Mouse (Mus musculus) neural tube, embryonic 11.5 days (tissue): ENCODE results near the gene Alpk3. TPM values are rescaled to one million over a fixed set of nuclear protein-coding genes. Genes with fewer than 3 reads are reported as not detected.

Source experiments
- ATAC-seq: fragments of 200-750 bp; cut with Nextera tagmentation; 2 replicates; pipeline ENCODE4 v1.8.0; 2017; ENCODE audit warnings: moderate number of reproducible peaks, mild to moderate bottlenecking, moderate TSS enrichment, moderate library complexity; ENCODE audit not compliant: insufficient read depth, low FRiP score, low TSS enrichment
- DNase-seq: peaks from one replicate; pipeline ENCODE4 v3.0.0-alpha.2; 2015; ENCODE audit warnings: low spot score
- H3K27ac ChIP-seq: fragments of 300-500 bp; sonication (generic); 2 replicates; pipeline ENCODE4 v1.5.1; 2014; ENCODE audit warnings: low read depth, mild to moderate bottlenecking, low read length
- H3K27me3 ChIP-seq: fragments of 300-500 bp; sonication (generic); 2 replicates; pipeline ENCODE4 v1.6.1; 2014; ENCODE audit warnings: mild to moderate bottlenecking, low read length, mixed read lengths; ENCODE audit not compliant: control insufficient read depth, insufficient read depth
- H3K36me3 ChIP-seq: fragments of 300-500 bp; sonication (generic); 2 replicates; pipeline ENCODE4 v1.6.1; 2014; ENCODE audit warnings: mild to moderate bottlenecking, low read length, moderate library complexity, mixed read lengths; ENCODE audit not compliant: control insufficient read depth, insufficient read depth
- H3K4me1 ChIP-seq: fragments of 300-500 bp; sonication (generic); 2 replicates; pipeline ENCODE4 v1.6.1; 2014; ENCODE audit warnings: low read length, mixed read lengths; ENCODE audit not compliant: control insufficient read depth, insufficient read depth
- H3K4me2 ChIP-seq: fragments of 300-500 bp; sonication (generic); 2 replicates; pipeline ENCODE4 v1.6.1; 2014; ENCODE audit warnings: low read depth, mild to moderate bottlenecking, moderate library complexity
- H3K4me3 ChIP-seq: fragments of 300-500 bp; sonication (generic); 2 replicates; pipeline ENCODE4 v1.5.1; 2014; ENCODE audit warnings: low read depth, low read length
- H3K9ac ChIP-seq: fragments of 300-500 bp; sonication (generic); 2 replicates; pipeline ENCODE4 v1.6.1; 2014; ENCODE audit warnings: mild to moderate bottlenecking, low read length
- H3K9me3 ChIP-seq: fragments of 300-500 bp; sonication (generic); 2 replicates; pipeline ENCODE4 v1.6.1; 2016; ENCODE audit warnings: low read length; ENCODE audit not compliant: control insufficient read depth
- WGBS: fragments of 180-500 bp; shearing (Covaris S2); extraction: QIAGEN DNeasy Blood & Tissue Kit; methylation state at CpG from one replicate; pipeline ENCODE4 v1.1.7; 2014; 5-methylcytosine and 5-hydroxymethylcytosine counted together
- polyA plus RNA-seq: library from polyadenylated mRNA; unstranded; fragments of >200 nt; fragmentation: Nextera tagmentation; extraction: Ambion mirVana; gene quantifications from 2 replicates; pipeline ENCODE4 v1.2.1, GENCODE M21; 2014

Alpk3 gene
- polyA plus RNA-seq, 1 experiment from 2014 or later: 0.76 TPM

- Histone ChIP-seq H3K4me1 (no peaks in the 10 kb centered on the region), H3K27ac (no peak overlapping the region), H3K36me3 (no peaks in the 10 kb centered on the region), H3K9ac (no peak overlapping the region), H3K9me3 (no peaks in the 10 kb centered on the region), H3K4me2 (no peak overlapping the region), H3K27me3 (no peaks in the 10 kb centered on the region), H3K4me3 (no peak overlapping the region)
- ATAC-seq: no peak
- WGBS: 1% methylated on average over 3 of the region's 3 CpGs
- peak; percentile 83 for DNase-seq
Measured at GRCm38 (mm10) chr7:81154960-81155359, 97.6 kb downstream of the Alpk3 start.

Other genes with a start within 250 kb of the Alpk3 start
- 26.4 TPM in 2 replicates for gene Iqgap1, start 231.6 kb upstream of the Alpk3 start, polyA plus RNA-seq
- 4.2 and 4.9 TPM in 2 replicates for gene Zscan2, start 196.7 kb upstream of the Alpk3 start, polyA plus RNA-seq
- 37.7 and 41.8 TPM in 2 replicates for gene Wdr73, start 156.3 kb upstream of the Alpk3 start, polyA plus RNA-seq
- 5.1 TPM in 2 replicates for gene Nmb, start 152.5 kb upstream of the Alpk3 start, polyA plus RNA-seq
- gene Sec11a, start 109.8 kb upstream of the Alpk3 start, polyA plus RNA-seq: 181 and 196 TPM in 2 replicates
- gene Zfp592, start 63.9 kb upstream of the Alpk3 start, polyA plus RNA-seq: 14.1 and 16.2 TPM in 2 replicates
- not detected in 2 replicates for gene Slc28a1, start 57.2 kb downstream of the Alpk3 start, polyA plus RNA-seq
- 3.1 and 3.6 TPM in 2 replicates for gene Pde8a, start 156.0 kb downstream of the Alpk3 start, polyA plus RNA-seq